Mouse (Mus musculus): ENCODE results near the gene Vkorc1. TPM values are rescaled to one million over a fixed set of nuclear protein-coding genes. Genes with fewer than 3 reads are reported as not detected.

Vkorc1 gene
- total and polyA plus RNA-seq, 2 experiments: 261 to 833 TPM

- H3K27me3 ChIP-seq (ENCODE audit: control insufficient read depth, insufficient read depth, low read length): no peaks in the 10 kb centered on the region
- H3K9ac ChIP-seq (ENCODE audit: low read depth, low read length): peak within 1 kb of the TSS; percentile 67
- H3K4me3 ChIP-seq (ENCODE audit: insufficient read depth, low read depth, low read length): peak within 1 kb of the TSS; percentile 59
- DNase-seq (ENCODE audit: extremely low read depth, low read depth, low spot score): peak; percentile 79
- peaks cover 20% of the 10 kb centered on the region for H3K4me1 ChIP-seq (ENCODE audit: control insufficient read depth, insufficient read depth, low read length)
- TF ChIP-seq CTCF (IDR thresholded peaks at IDR 0.05; ENCODE audit: low read depth, low read length) (no peak), POLR2A (IDR thresholded peaks at IDR 0.05; ENCODE audit: extremely low read depth, insufficient read depth, low read length) (peak; percentile 29; the same call in 1 of the 2 replicates)
- H3K27ac ChIP-seq (replicated peaks; ENCODE audit: insufficient read depth, low read depth, low read length): peak within 1 kb of the TSS; percentile 41
- H3K79me2 ChIP-seq (ENCODE audit: control insufficient read depth, insufficient read depth, low read length): no peaks in the 10 kb centered on the region
- peaks cover 2% of the 10 kb centered on the region; the same call in 1 of the 2 replicates for H3K36me3 ChIP-seq (ENCODE audit: control insufficient read depth, insufficient read depth, low read length)
- WGBS: 15% methylated on average over 6 of the region's 6 CpGs
Observed at GRCm38 (mm10) chr7:127929923-127930322, 34.5 kb upstream of the Vkorc1 start, which contains the start of gene Prss8. Prss8 (minus strand) TSS chr7:127930104.

GRCm38 (mm10) chr7:127928596-127928995 lies 33.2 kb upstream of the Vkorc1 start:
- Histone ChIP-seq H3K9ac (ENCODE audit: low read depth, low read length) (no peak overlapping the region), H3K79me2 (ENCODE audit: control insufficient read depth, insufficient read depth, low read length) (no peaks in the 10 kb centered on the region), H3K27ac (replicated peaks; ENCODE audit: insufficient read depth, low read depth, low read length) (no peak overlapping the region), H3K36me3 (ENCODE audit: control insufficient read depth, insufficient read depth, low read length) (peaks cover 3% of the 10 kb centered on the region; the same call in 1 of the 2 replicates), H3K4me1 (ENCODE audit: control insufficient read depth, insufficient read depth, low read length) (peaks cover 18% of the 10 kb centered on the region), H3K27me3 (ENCODE audit: control insufficient read depth, insufficient read depth, low read length) (no peaks in the 10 kb centered on the region), H3K4me3 (ENCODE audit: insufficient read depth, low read depth, low read length) (no peak overlapping the region)
- TF ChIP-seq CTCF (IDR thresholded peaks at IDR 0.05; ENCODE audit: low read depth, low read length) (no peak), POLR2A (IDR thresholded peaks at IDR 0.05; ENCODE audit: extremely low read depth, insufficient read depth, low read length) (no peak)
- DNase-seq (ENCODE audit: extremely low read depth, low read depth, low spot score): no peak
- 43% methylated on average over 5 of the region's 5 CpGs for WGBS

- DNase-seq (ENCODE audit: extremely low read depth, low read depth, low spot score): no peak
- no peak overlapping the region for H3K4me3 ChIP-seq (ENCODE audit: insufficient read depth, low read depth, low read length)
- no peak overlapping the region for H3K27ac ChIP-seq (replicated peaks; ENCODE audit: insufficient read depth, low read depth, low read length)
- H3K36me3 ChIP-seq (ENCODE audit: control insufficient read depth, insufficient read depth, low read length): peaks cover 3% of the 10 kb centered on the region; the same call in 1 of the 2 replicates
- TF ChIP-seq POLR2A (IDR thresholded peaks at IDR 0.05; ENCODE audit: extremely low read depth, insufficient read depth, low read length) (no peak), CTCF (IDR thresholded peaks at IDR 0.05; ENCODE audit: low read depth, low read length) (no peak)
- H3K79me2 ChIP-seq (ENCODE audit: control insufficient read depth, insufficient read depth, low read length): no peaks in the 10 kb centered on the region
- no peak overlapping the region for H3K9ac ChIP-seq (ENCODE audit: low read depth, low read length)
- no peaks in the 10 kb centered on the region for H3K27me3 ChIP-seq (ENCODE audit: control insufficient read depth, insufficient read depth, low read length)
- H3K4me1 ChIP-seq (ENCODE audit: control insufficient read depth, insufficient read depth, low read length): peaks cover 21% of the 10 kb centered on the region
- 96% methylated on average over 11 of the region's 11 CpGs for WGBS
Observed at GRCm38 (mm10) chr7:127927726-127928125, 32.3 kb upstream of the Vkorc1 start.

GRCm38 (mm10) chr7:127926846-127927245 lies 31.4 kb upstream of the Vkorc1 start:
- WGBS: 79% methylated on average over 11 of the region's 11 CpGs
- no peak overlapping the region for H3K27ac ChIP-seq (replicated peaks; ENCODE audit: insufficient read depth, low read depth, low read length)
- H3K27me3 ChIP-seq (ENCODE audit: control insufficient read depth, insufficient read depth, low read length): no peaks in the 10 kb centered on the region
- no peak overlapping the region for H3K9ac ChIP-seq (ENCODE audit: low read depth, low read length)
- no peak for DNase-seq (ENCODE audit: extremely low read depth, low read depth, low spot score)
- no peak overlapping the region for H3K4me3 ChIP-seq (ENCODE audit: insufficient read depth, low read depth, low read length)
- H3K79me2 ChIP-seq (ENCODE audit: control insufficient read depth, insufficient read depth, low read length): no peaks in the 10 kb centered on the region
- H3K4me1 ChIP-seq (ENCODE audit: control insufficient read depth, insufficient read depth, low read length): peaks cover 24% of the 10 kb centered on the region
- H3K36me3 ChIP-seq (ENCODE audit: control insufficient read depth, insufficient read depth, low read length): peaks cover 3% of the 10 kb centered on the region; the same call in 1 of the 2 replicates
- no peak for TF ChIP-seq CTCF (IDR thresholded peaks at IDR 0.05; ENCODE audit: low read depth, low read length)
- TF ChIP-seq POLR2A (IDR thresholded peaks at IDR 0.05; ENCODE audit: extremely low read depth, insufficient read depth, low read length): no peak

- Histone ChIP-seq H3K79me2 (ENCODE audit: control insufficient read depth, insufficient read depth, low read length) (no peaks in the 10 kb centered on the region), H3K9ac (ENCODE audit: low read depth, low read length) (no peak overlapping the region), H3K36me3 (ENCODE audit: control insufficient read depth, insufficient read depth, low read length) (peaks cover 3% of the 10 kb centered on the region; the same call in 1 of the 2 replicates), H3K27ac (replicated peaks; ENCODE audit: insufficient read depth, low read depth, low read length) (no peak overlapping the region), H3K27me3 (ENCODE audit: control insufficient read depth, insufficient read depth, low read length) (no peaks in the 10 kb centered on the region), H3K4me1 (ENCODE audit: control insufficient read depth, insufficient read depth, low read length) (peaks cover 21% of the 10 kb centered on the region), H3K4me3 (ENCODE audit: insufficient read depth, low read depth, low read length) (no peak overlapping the region)
- DNase-seq (ENCODE audit: extremely low read depth, low read depth, low spot score): no peak
- WGBS: 78% methylated on average over 8 of the region's 8 CpGs
- TF ChIP-seq CTCF (IDR thresholded peaks at IDR 0.05; ENCODE audit: low read depth, low read length) (no peak), POLR2A (IDR thresholded peaks at IDR 0.05; ENCODE audit: extremely low read depth, insufficient read depth, low read length) (no peak)
Observed at GRCm38 (mm10) chr7:127926066-127926465, 30.6 kb upstream of the Vkorc1 start.

- Histone ChIP-seq H3K4me1 (ENCODE audit: control insufficient read depth, insufficient read depth, low read length) (peaks cover 17% of the 10 kb centered on the region), H3K36me3 (ENCODE audit: control insufficient read depth, insufficient read depth, low read length) (peaks cover 3% of the 10 kb centered on the region; the same call in 1 of the 2 replicates), H3K9ac (ENCODE audit: low read depth, low read length) (no peak overlapping the region), H3K27ac (replicated peaks; ENCODE audit: insufficient read depth, low read depth, low read length) (no peak overlapping the region), H3K27me3 (ENCODE audit: control insufficient read depth, insufficient read depth, low read length) (no peaks in the 10 kb centered on the region), H3K4me3 (ENCODE audit: insufficient read depth, low read depth, low read length) (no peak overlapping the region), H3K79me2 (ENCODE audit: control insufficient read depth, insufficient read depth, low read length) (no peaks in the 10 kb centered on the region)
- WGBS: 65% methylated on average over 5 of the region's 5 CpGs
- no peak for DNase-seq (ENCODE audit: extremely low read depth, low read depth, low spot score)
- TF ChIP-seq POLR2A (IDR thresholded peaks at IDR 0.05; ENCODE audit: extremely low read depth, insufficient read depth, low read length): no peak
- no peak for TF ChIP-seq CTCF (IDR thresholded peaks at IDR 0.05; ENCODE audit: low read depth, low read length)
Observed at GRCm38 (mm10) chr7:127925252-127925651, 29.8 kb upstream of the Vkorc1 start.

All from liver, adult 2 months (tissue).